Comparison of ENCODE assay signal across 25 mouse cellular contexts in genomic region chr15:7521611-7522010, GRCm38 (mm10).
DNase-seq lines count a peak whose midpoint lies in the region; ATAC-seq lines count a peak whose summit lies in the region.
"Had no signal": no experiment of that assay in that cellular context is flagged by ENCODE, and none has a peak within 500 bp of the region (broad histone marks: within the 10 kb centered on the region; RNA-seq: fewer than 3 reads in every experiment).

No protein-coding gene starts in this region.

- ATAC-seq in granulocyte monocyte progenitor cell, adult 5-6 weeks (replicated peaks; ENCODE audit: poor library complexity, severe bottlenecking) = no peak
- ATAC-seq: activated CD4-positive, CD25-positive, alpha-beta regulatory T cell, adult 4 months; forebrain, embryonic 14.5 days; inflammation-experienced regulatory T-cells, adult 6 months; liver, embryonic 12.5 days; lung, postnatal 0 days; midbrain, embryonic 13.5 days had no signal

- peak; percentile 20 for DNase-seq in left cerebral cortex, postnatal 4 days
- DNase-seq in left cerebral cortex, adult 11 months (ENCODE audit: low spot score) = no peak
- peak; percentile 39 to 40 for DNase-seq in cerebellum, adult 18-20 months
- DNase-seq in cerebellum, adult 9-11 months = peak; percentile 42
- DNase-seq in thymus, postnatal 10 days (ENCODE audit: low spot score in 2 of 2) = no peak
- DNase-seq in lung, postnatal 4 days = no peak
- DNase-seq: adrenal gland, adult 2 months; adrenal gland, postnatal 36 days; B cell, adult 2 months; embryo, embryonic 11 days; gastrocnemius, postnatal 25 days; heart, adult 2 months; heart, postnatal 10 days; kidney, adult 11 months; kidney, postnatal 10 days; lung, adult 18-20 months; right cerebral cortex, postnatal 25 days; thymus, postnatal 25 days had no signal

- intact Hi-C loops in left cerebral cortex, postnatal 4 days (cut with DNase I) = no loop called here

Comparison
In these comparisons a context has a peak if more than half of its experiments do, and no peak if none do; other contexts are left out.
1. DNase-seq: peak in left cerebral cortex, postnatal 4 days (single experiment), cerebellum, adult 18-20 months (2 of 2) and cerebellum, adult 9-11 months (single experiment); none in left cerebral cortex, adult 11 months (single experiment), thymus, postnatal 10 days (0 of 2) and lung, postnatal 4 days (0 of 2).